17 mouse cellular contexts compared by ENCODE assay signal in the genomic region with DNA sequence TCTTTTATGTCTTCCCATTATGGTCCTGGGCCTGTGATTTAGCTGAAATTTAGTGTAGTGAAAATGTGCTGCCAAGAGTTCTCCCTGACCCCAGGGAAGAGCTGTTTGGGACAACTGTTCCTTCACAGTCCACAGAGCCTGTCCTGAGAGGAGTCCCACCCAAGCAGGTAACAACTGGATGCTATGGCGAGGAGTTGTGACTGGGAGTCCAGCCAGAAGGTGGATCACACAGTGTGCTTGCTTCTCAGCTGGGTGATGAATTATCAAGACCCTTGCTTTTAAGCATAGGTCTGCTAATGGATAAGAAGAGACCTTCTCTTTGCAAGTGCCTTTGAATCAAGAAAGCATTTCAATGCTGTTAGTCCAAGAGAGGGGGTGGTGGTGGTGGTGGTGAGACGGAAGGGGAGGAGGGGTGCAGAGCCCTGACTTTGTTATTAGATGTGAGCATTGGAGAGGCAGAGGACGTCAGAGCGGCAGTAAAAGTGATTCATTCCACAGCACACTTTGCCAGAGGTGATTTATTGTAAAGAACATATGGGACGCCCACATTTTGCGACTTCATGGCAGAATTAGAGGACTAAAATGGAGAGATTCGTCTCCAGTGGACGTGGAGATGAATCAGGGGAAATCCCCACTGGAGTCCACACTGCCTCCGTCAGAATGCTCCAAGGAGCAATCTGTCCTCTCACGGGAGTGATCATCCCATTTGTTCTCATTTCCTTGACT.
DNase-seq lines count a peak whose midpoint lies in the region; ATAC-seq lines count a peak whose summit lies in the region.
"Had no signal": no experiment of that assay in that cellular context is flagged by ENCODE, and none has a peak within 500 bp of the region (broad histone marks: within the 10 kb centered on the region; RNA-seq: fewer than 3 reads in every experiment).

No protein-coding gene starts in this region.

- no peak overlapping the region for H3K4me2 ChIP-seq in neural tube, embryonic 14.5 days (ENCODE audit: low read depth, low read length)
- H3K4me2 ChIP-seq: forebrain, embryonic 15.5 days; hindbrain, embryonic 15.5 days; limb, embryonic 15.5 days; lung, embryonic 15.5 days had no signal

- H3K27ac ChIP-seq in neural tube, embryonic 14.5 days (ENCODE audit: low read depth, low read length), result peak overlapping the region; percentile 23; the same call in 1 of the 2 replicates
- H3K27ac ChIP-seq: forebrain, embryonic 15.5 days; hindbrain, embryonic 15.5 days; limb, embryonic 15.5 days; lung, embryonic 15.5 days had no signal

- no peaks in the 10 kb centered on the region for H3K36me3 ChIP-seq in neural tube, embryonic 14.5 days (ENCODE audit: control insufficient read depth, insufficient read depth, low read length)
- H3K36me3 ChIP-seq: forebrain, embryonic 15.5 days; hindbrain, embryonic 15.5 days; limb, embryonic 15.5 days; lung, embryonic 15.5 days had no signal

- DNase-seq in embryo, embryonic 10.5 days (ENCODE audit: low spot score), result peak; percentile 7
- no peak for DNase-seq in embryo, embryonic 10 days (ENCODE audit: low spot score)
- DNase-seq in layer of hippocampus, adult 11-12 months (ENCODE audit: low spot score), result peak; percentile 8
- no peak for DNase-seq in layer of hippocampus, postnatal 36 days
- peak; percentile 34 to 54 for DNase-seq in left cerebral cortex, postnatal 14 days (ENCODE audit: low spot score in 2 of 2)
- DNase-seq in heart, postnatal 25 days (ENCODE audit: low spot score), result no peak
- DNase-seq in heart, adult 9 months (ENCODE audit: low spot score in 2 of 2), result no peak
- DNase-seq: cerebellum, adult 11-12 months; heart, adult 11 months; kidney, adult 8-10 months; thymus, postnatal 14 days had no signal

- no peak overlapping the region for H3K4me3 ChIP-seq in neural tube, embryonic 14.5 days (ENCODE audit: low read depth, low read length)
- H3K4me3 ChIP-seq: forebrain, embryonic 15.5 days; hindbrain, embryonic 15.5 days; limb, embryonic 15.5 days; lung, embryonic 15.5 days; megakaryocyte, embryonic 14.5 days had no signal

- intact Hi-C loops in left cerebral cortex, postnatal 14 days (cut with DNase I), result no loop called here
- intact Hi-C loops in heart, postnatal 25 days (cut with DNase I), result no loop called here

- 22% methylated on average over 10 of the region's 10 CpGs for WGBS in neural tube, embryonic 14.5 days

- H3K9me3 ChIP-seq in neural tube, embryonic 14.5 days (ENCODE audit: control insufficient read depth, low read length), result no peaks in the 10 kb centered on the region
- H3K9me3 ChIP-seq: forebrain, embryonic 15.5 days; hindbrain, embryonic 15.5 days; limb, embryonic 15.5 days; lung, embryonic 15.5 days had no signal

- peaks cover 8% of the 10 kb centered on the region; the same call in 1 of the 2 replicates for H3K4me1 ChIP-seq in neural tube, embryonic 14.5 days (ENCODE audit: control insufficient read depth, insufficient read depth, low read length)
- H3K4me1 ChIP-seq: forebrain, embryonic 15.5 days; lung, embryonic 15.5 days; megakaryocyte, embryonic 14.5 days had no signal

- no peaks in the 10 kb centered on the region for H3K27me3 ChIP-seq in neural tube, embryonic 14.5 days (ENCODE audit: control insufficient read depth, insufficient read depth, low read length)
- H3K27me3 ChIP-seq: forebrain, embryonic 15.5 days; hindbrain, embryonic 15.5 days; limb, embryonic 15.5 days; lung, embryonic 15.5 days; megakaryocyte, embryonic 14.5 days had no signal

- H3K9ac ChIP-seq in neural tube, embryonic 14.5 days (replicated peaks; ENCODE audit: low read depth, low read length), result no peak overlapping the region
- H3K9ac ChIP-seq: forebrain, embryonic 15.5 days; hindbrain, embryonic 15.5 days; limb, embryonic 15.5 days; lung, embryonic 15.5 days had no signal

- ATAC-seq in neural tube, embryonic 14.5 days (ENCODE audit: low read depth), result peak; percentile 60; the same call in 1 of the 2 replicates
- ATAC-seq: forebrain, embryonic 15.5 days had no signal

Comparison
In these comparisons a context has a peak if more than half of its experiments do, and no peak if none do; other contexts are left out.
1. DNase-seq: peak in embryo, embryonic 10.5 days (single experiment), layer of hippocampus, adult 11-12 months (single experiment) and left cerebral cortex, postnatal 14 days (2 of 2); none in embryo, embryonic 10 days (single experiment), layer of hippocampus, postnatal 36 days (0 of 2), heart, postnatal 25 days (single experiment) and heart, adult 9 months (0 of 2).